Mouse (Mus musculus) midbrain, embryonic 15.5 days (tissue): ENCODE measurements around the gene Fabp2. TPM values are rescaled to one million over a fixed set of nuclear protein-coding genes. Genes with fewer than 3 reads are reported as not detected.

Source experiments
- ATAC-seq: fragments of 200-750 bp; cut with Nextera tagmentation; replicated peaks from 2 replicates; pipeline ENCODE4 v1.8.0; 2017; ENCODE audit warnings: moderate TSS enrichment
- H3K27ac ChIP-seq: fragments of 300-500 bp; sonication (generic); 2 replicates; pipeline ENCODE4 v1.5.1; 2015; ENCODE audit warnings: mild to moderate bottlenecking, inconsistent platforms
- H3K27me3 ChIP-seq: fragments of 300-500 bp; sonication (generic); replicated peaks from 2 replicates; pipeline ENCODE4 v1.6.1; 2015; ENCODE audit warnings: inconsistent platforms
- H3K36me3 ChIP-seq: fragments of 300-500 bp; sonication (generic); replicated peaks from 2 replicates; pipeline ENCODE4 v1.6.1; 2015; ENCODE audit warnings: inconsistent platforms
- H3K4me1 ChIP-seq: fragments of 300-500 bp; sonication (generic); 2 replicates; pipeline ENCODE4 v1.6.1; 2015; ENCODE audit warnings: inconsistent platforms
- H3K4me2 ChIP-seq: fragments of 300-500 bp; sonication (generic); 2 replicates; pipeline ENCODE4 v1.6.1; 2015; ENCODE audit warnings: inconsistent platforms, mild to moderate bottlenecking, moderate library complexity
- H3K4me3 ChIP-seq: fragments of 300-500 bp; sonication (generic); 2 replicates; pipeline ENCODE4 v1.5.1; 2015; ENCODE audit warnings: mild to moderate bottlenecking, inconsistent platforms
- H3K9ac ChIP-seq: fragments of 300-500 bp; sonication (generic); 2 replicates; pipeline ENCODE4 v1.6.1; 2015; ENCODE audit warnings: mild to moderate bottlenecking, inconsistent platforms
- H3K9me3 ChIP-seq: fragments of 300-500 bp; sonication (generic); 2 replicates; pipeline ENCODE4 v1.6.1; 2016; ENCODE audit warnings: inconsistent platforms
- whole genome bisulfite sequencing: fragments of 180-500 bp; shearing (Covaris S2); methylation state at CpG from one replicate; pipeline ENCODE4 v1.1.7; 2015; ENCODE audit warnings: mixed read lengths; 5-methylcytosine and 5-hydroxymethylcytosine counted together
- polyA plus RNA-seq: library from polyadenylated mRNA; unstranded; fragments of >200 nt; fragmentation: Nextera tagmentation; extraction: Ambion mirVana; gene quantifications from 2 replicates; pipeline ENCODE4 v1.2.1, GENCODE M21; 2015

Fabp2 gene
- polyA plus RNA-seq, 1 experiment from 2014 or later, result 0.76 TPM

DNA sequence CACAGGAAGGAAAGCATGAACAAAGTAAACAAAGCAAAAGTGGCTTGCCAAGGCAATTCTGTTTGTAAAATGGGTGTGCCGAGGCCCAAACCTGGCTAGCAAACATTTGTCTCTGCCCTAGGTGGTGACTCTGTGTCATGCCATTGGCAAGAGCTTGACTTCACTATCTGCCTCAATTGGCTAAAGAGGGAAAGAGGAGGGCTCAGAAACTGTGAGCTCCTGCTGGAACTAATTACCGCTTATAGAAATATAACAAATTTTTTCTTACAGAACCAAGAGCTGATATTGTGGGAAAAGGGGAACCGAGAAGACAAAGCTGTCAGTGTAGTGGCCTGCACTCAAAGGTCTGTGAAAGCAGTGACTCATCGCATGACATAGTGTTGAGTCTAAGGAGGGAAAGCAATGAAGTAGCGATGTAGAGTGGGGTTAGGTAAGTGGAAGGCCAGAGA, 6.5 kb upstream of the Fabp2 start:
- H3K4me3 ChIP-seq, result no peak overlapping the region
- WGBS, result 88% methylated on average over 5 of the region's 5 CpGs
- no peak for ATAC-seq
- H3K36me3 ChIP-seq, result no peaks in the 10 kb centered on the region
- H3K4me2 ChIP-seq, result no peak overlapping the region
- no peaks in the 10 kb centered on the region for H3K4me1 ChIP-seq
- no peak overlapping the region for H3K27ac ChIP-seq
- H3K9me3 ChIP-seq, result no peaks in the 10 kb centered on the region
- H3K27me3 ChIP-seq, result no peaks in the 10 kb centered on the region
- H3K9ac ChIP-seq, result no peak overlapping the region

- WGBS, result 87% methylated on average over 11 of the region's 11 CpGs
- H3K36me3 ChIP-seq, result no peaks in the 10 kb centered on the region
- no peak overlapping the region for H3K4me3 ChIP-seq
- no peak for ATAC-seq
- no peak overlapping the region for H3K9ac ChIP-seq
- no peaks in the 10 kb centered on the region for H3K27me3 ChIP-seq
- H3K9me3 ChIP-seq, result no peaks in the 10 kb centered on the region
- H3K4me1 ChIP-seq, result no peaks in the 10 kb centered on the region
- H3K4me2 ChIP-seq, result no peak overlapping the region
- H3K27ac ChIP-seq, result no peak overlapping the region
These were observed 388 bp downstream of the Fabp2 start for GRCm38 (mm10) chr3:122895189-122895731.

- Histone ChIP-seq H3K4me3 (no peak overlapping the region), H3K36me3 (no peaks in the 10 kb centered on the region), H3K27me3 (no peaks in the 10 kb centered on the region), H3K9me3 (no peaks in the 10 kb centered on the region), H3K27ac (no peak overlapping the region), H3K9ac (no peak overlapping the region), H3K4me2 (no peak overlapping the region), H3K4me1 (no peaks in the 10 kb centered on the region)
- 69% methylated on average over 6 of the region's 6 CpGs for WGBS
- ATAC-seq, result no peak
These were observed 3.4 kb downstream of the Fabp2 start for GRCm38 (mm10) chr3:122898254-122898653.

- no peak overlapping the region for H3K4me2 ChIP-seq
- peak; percentile 70; the same call in 1 of the 2 replicates for ATAC-seq
- H3K27me3 ChIP-seq, result no peaks in the 10 kb centered on the region
- no peak overlapping the region for H3K9ac ChIP-seq
- no peaks in the 10 kb centered on the region for H3K36me3 ChIP-seq
- 42% methylated on average over 12 of the region's 12 CpGs for WGBS
- H3K4me3 ChIP-seq, result no peak overlapping the region
- H3K4me1 ChIP-seq, result no peaks in the 10 kb centered on the region
- no peak overlapping the region for H3K27ac ChIP-seq
- no peaks in the 10 kb centered on the region for H3K9me3 ChIP-seq
These were observed 9.0 kb downstream of the Fabp2 start for GRCm38 (mm10) chr3:122903746-122904433.

GRCm38 (mm10) chr3:122907841-122908240, 13.0 kb downstream of the Fabp2 start:
- no peak overlapping the region for H3K27ac ChIP-seq
- H3K9ac ChIP-seq, result no peak overlapping the region
- H3K4me2 ChIP-seq, result no peak overlapping the region
- H3K9me3 ChIP-seq, result no peaks in the 10 kb centered on the region
- no peaks in the 10 kb centered on the region for H3K36me3 ChIP-seq
- no peak overlapping the region for H3K4me3 ChIP-seq
- no peaks in the 10 kb centered on the region for H3K4me1 ChIP-seq
- H3K27me3 ChIP-seq, result no peaks in the 10 kb centered on the region
- 91% methylated on average over 2 of the region's 2 CpGs for WGBS
- ATAC-seq, result no peak

DNA sequence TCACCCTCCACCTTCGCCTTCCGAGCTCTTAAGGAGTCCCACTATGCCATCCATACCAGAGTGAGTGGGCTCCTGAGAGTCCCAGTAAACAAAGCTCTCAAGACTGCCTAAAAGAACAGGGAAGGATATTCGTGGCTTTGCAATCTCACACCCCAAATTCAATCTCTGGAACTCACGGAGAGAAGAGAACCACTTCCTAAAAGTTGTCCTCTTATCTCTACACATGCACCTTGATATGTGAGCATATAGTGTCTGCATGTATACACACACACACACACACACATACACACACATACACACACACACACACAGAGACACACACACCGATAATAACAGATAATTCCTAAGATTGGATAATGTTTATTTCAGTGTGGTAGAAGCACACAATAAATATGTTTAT, 20.6 kb downstream of the Fabp2 start:
- Histone ChIP-seq H3K9me3 (no peaks in the 10 kb centered on the region), H3K4me3 (no peak overlapping the region), H3K27me3 (no peaks in the 10 kb centered on the region), H3K4me2 (no peak overlapping the region), H3K36me3 (no peaks in the 10 kb centered on the region), H3K4me1 (no peaks in the 10 kb centered on the region), H3K9ac (no peak overlapping the region), H3K27ac (no peak overlapping the region)
- no peak for ATAC-seq
- WGBS, result 83% methylated on average over 5 of the region's 5 CpGs

DNA sequence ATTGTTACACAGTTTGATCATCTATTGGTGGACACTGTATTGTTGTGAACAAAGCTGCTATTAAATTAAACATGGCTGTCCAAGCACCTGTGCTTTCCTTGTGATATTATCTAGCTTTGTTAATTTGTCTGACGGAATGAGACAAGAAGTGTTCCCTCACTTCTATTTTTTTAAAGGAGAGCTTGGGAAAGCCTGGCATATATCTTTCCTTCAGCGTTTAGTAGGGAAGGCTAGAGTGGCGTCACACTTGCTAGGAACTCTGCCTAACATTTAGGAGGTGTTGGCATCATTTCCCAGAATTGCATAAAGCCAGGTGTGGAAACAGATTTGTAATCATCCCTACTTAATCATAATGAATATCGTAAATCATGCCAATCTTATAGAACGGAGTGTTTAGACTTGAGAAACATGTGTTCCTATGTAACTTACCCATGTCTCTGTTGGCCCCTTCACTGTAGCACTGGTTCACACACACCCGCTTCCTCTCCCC, 21.4 kb downstream of the Fabp2 start:
- no peaks in the 10 kb centered on the region for H3K9me3 ChIP-seq
- no peaks in the 10 kb centered on the region for H3K36me3 ChIP-seq
- H3K27me3 ChIP-seq, result no peaks in the 10 kb centered on the region
- no peak overlapping the region for H3K4me2 ChIP-seq
- no peak overlapping the region for H3K27ac ChIP-seq
- no peaks in the 10 kb centered on the region for H3K4me1 ChIP-seq
- WGBS, result 93% methylated on average over 6 of the region's 6 CpGs
- no peak overlapping the region for H3K9ac ChIP-seq
- no peak for ATAC-seq
- no peak overlapping the region for H3K4me3 ChIP-seq

- no peak for ATAC-seq
- no peaks in the 10 kb centered on the region for H3K9me3 ChIP-seq
- 66% methylated on average over 2 of the region's 2 CpGs for WGBS
- no peak overlapping the region for H3K9ac ChIP-seq
- no peaks in the 10 kb centered on the region for H3K4me1 ChIP-seq
- no peak overlapping the region for H3K4me2 ChIP-seq
- no peaks in the 10 kb centered on the region for H3K36me3 ChIP-seq
- no peak overlapping the region for H3K27ac ChIP-seq
- H3K4me3 ChIP-seq, result no peak overlapping the region
- H3K27me3 ChIP-seq, result no peaks in the 10 kb centered on the region
These were observed 23.8 kb downstream of the Fabp2 start for GRCm38 (mm10) chr3:122918672-122919071.

- H3K9me3 ChIP-seq, result no peaks in the 10 kb centered on the region
These were observed 24.4 kb downstream of the Fabp2 start, which contains the start of gene Gm10959 for GRCm38 (mm10) chr3:122919260-122919659. Gene Gm10959 (minus strand): TSS chr3:122919360.

DNA sequence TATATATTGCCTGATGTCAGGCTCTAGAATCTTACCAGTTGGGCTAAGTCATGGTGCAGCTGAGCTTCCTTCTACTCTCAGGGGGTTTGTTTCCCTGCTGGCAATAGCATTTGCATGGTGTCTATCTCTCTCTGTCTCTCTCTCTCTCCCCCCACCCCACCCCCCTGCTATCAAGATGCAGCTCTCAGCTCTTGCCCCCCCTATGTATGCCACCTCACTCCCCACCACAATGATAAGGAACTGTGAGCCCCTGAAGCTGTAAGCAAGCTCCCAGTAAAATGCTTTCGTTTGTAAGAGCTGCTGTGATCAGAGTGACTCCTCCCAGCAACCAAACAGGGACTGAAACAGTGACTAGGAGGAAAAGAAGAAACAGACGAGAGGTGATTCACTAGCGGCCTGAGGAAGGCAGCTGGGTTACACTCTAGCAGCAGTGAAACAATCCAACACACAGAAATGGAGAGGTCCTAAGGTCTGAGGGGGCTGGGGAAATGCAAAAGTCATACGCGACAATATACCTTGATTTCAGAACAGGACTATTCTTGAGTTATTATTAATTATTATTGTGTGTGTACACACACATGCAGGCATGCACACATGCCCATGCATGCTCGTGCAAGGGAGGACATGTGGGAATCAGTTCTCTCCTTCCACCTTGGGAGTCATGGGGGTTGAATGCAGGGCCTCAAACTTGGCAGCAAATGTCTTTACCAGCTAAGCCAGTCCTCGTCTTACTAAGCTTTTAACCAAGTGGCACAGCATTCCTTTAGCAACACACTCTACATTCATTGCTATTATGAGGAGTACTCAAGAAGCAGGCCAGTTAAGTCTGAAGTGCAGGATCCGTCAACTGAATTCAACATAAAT, 25.9 kb downstream of the Fabp2 start:
- 67% methylated on average over 8 of the region's 8 CpGs for WGBS
- Histone ChIP-seq H3K36me3 (no peaks in the 10 kb centered on the region), H3K4me1 (peaks cover 6% of the 10 kb centered on the region)

More at GRCm38 (mm10) chr3:122919260-122919659, 24.4 kb downstream of the Fabp2 start, which contains the start of gene Gm10959:
- H3K36me3 ChIP-seq, result no peaks in the 10 kb centered on the region
- H3K9ac ChIP-seq, result no peak within 1 kb of the TSS
- no peak within 1 kb of the TSS for H3K4me3 ChIP-seq
- ATAC-seq, result no peak
- no peaks in the 10 kb centered on the region for H3K27me3 ChIP-seq
- WGBS, result 75% methylated on average over 8 of the region's 8 CpGs
- no peaks in the 10 kb centered on the region for H3K4me1 ChIP-seq
- no peak within 1 kb of the TSS for H3K27ac ChIP-seq
- no peak within 1 kb of the TSS for H3K4me2 ChIP-seq

DNA sequence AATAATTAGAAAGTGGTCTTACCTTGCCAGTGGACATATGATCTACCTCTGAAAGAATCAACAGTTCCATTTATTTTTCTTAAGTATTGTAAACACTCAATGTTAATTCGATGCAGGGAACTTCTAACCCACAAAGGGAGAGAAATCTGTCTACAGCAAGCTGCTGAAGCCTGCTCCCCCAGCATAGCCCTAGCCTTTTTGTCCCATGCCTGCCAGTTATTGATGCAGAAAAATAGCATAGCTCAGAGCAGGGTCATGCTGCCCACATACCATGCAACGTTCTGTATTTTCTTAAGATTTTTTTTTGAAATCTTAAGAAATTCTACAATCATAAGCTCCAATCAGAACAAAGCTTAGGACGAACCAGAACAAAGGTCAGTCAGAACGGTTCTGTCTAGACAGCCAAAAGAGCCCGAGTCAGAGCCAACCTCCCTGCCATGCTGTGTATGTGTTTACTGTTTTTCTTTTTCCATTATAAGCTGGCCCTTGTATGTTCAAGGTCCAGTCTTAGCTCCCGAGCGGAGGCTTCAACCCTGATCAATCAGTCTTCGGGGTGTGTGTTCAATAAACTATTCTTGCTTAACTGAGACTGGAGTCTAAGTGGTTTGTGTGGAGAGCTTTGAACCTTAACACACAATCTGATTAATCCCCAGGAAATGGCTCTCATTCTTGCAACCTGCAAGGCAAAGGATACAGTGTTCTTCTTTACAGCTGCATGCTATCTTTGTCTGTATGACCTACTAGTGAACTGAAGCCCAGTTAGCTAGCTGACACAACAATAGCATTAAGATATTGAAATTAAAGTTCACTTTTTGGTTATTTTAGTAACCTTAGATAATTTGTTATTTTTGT, 27.0 kb downstream of the Fabp2 start:
- no peak for ATAC-seq
- no peaks in the 10 kb centered on the region for H3K9me3 ChIP-seq
- H3K4me3 ChIP-seq, result no peak overlapping the region
- no peaks in the 10 kb centered on the region for H3K36me3 ChIP-seq
- no peaks in the 10 kb centered on the region for H3K27me3 ChIP-seq
- H3K27ac ChIP-seq, result no peak overlapping the region
- peaks cover 12% of the 10 kb centered on the region for H3K4me1 ChIP-seq
- no peak overlapping the region for H3K9ac ChIP-seq
- H3K4me2 ChIP-seq, result no peak overlapping the region
- WGBS, result 82% methylated on average over 8 of the region's 8 CpGs

More for the DNA sequence above, 25.9 kb downstream of the Fabp2 start:
- Histone ChIP-seq H3K9me3 (no peaks in the 10 kb centered on the region), H3K4me3 (no peak overlapping the region), H3K4me2 (no peak overlapping the region), H3K9ac (no peak overlapping the region), H3K27ac (no peak overlapping the region), H3K27me3 (no peaks in the 10 kb centered on the region)
- no peak for ATAC-seq
